Mouse (Mus musculus) brown adipose tissue, adult 24 weeks (tissue): ENCODE results near the gene P2ry2. TPM values are rescaled to one million over a fixed set of nuclear protein-coding genes. Genes with fewer than 3 reads are reported as not detected.

Source experiments
- H3K27ac ChIP-seq: fragments of 200-500 bp; replicated peaks from 2 replicates; pipeline ENCODE4 v1.5.1; 2012; ENCODE audit warnings: low read depth, mild to moderate bottlenecking, low read length
- H3K4me1 ChIP-seq: fragments of 200-500 bp; 2 replicates; pipeline ENCODE4 v1.6.1; 2012; ENCODE audit warnings: low read length, mixed read lengths; ENCODE audit not compliant: control insufficient read depth, insufficient read depth, insufficient read length
- H3K4me3 ChIP-seq: fragments of 200-500 bp; 2 replicates; pipeline ENCODE4 v1.5.1; 2012; ENCODE audit warnings: low read depth, mild to moderate bottlenecking, low read length, moderate library complexity; ENCODE audit not compliant: insufficient read depth
- polyA plus RNA-seq: library from polyadenylated mRNA; stranded (reverse); fragments of >200 nt; gene quantifications from 2 replicates; pipeline ENCODE4 v1.2.4, GENCODE M21; 2012; ENCODE audit not compliant: missing spikeins, insufficient read depth, insufficient read length

Gene P2ry2
- polyA plus RNA-seq, 1 experiment, result 7.1 TPM

- H3K4me1 ChIP-seq, result peaks cover 13% of the 10 kb centered on the region
- H3K4me3 ChIP-seq, result no peak overlapping the region
- H3K27ac ChIP-seq, result no peak overlapping the region
Measured at GRCm38 (mm10) chr7:100979175-100979574, 33.5 kb downstream of the P2ry2 start.

- peaks cover 13% of the 10 kb centered on the region for H3K4me1 ChIP-seq
- no peak overlapping the region for H3K27ac ChIP-seq
- H3K4me3 ChIP-seq, result no peak overlapping the region
Measured at GRCm38 (mm10) chr7:100978171-100978570, 34.5 kb downstream of the P2ry2 start.

GRCm38 (mm10) chr7:100974135-100974903 lies 38.3 kb downstream of the P2ry2 start, which contains the start of gene P2ry6:
Gene P2ry6, minus strand, starts transcription at chr7:100974649.
- no peak within 1 kb of the TSS for H3K27ac ChIP-seq
- H3K4me3 ChIP-seq, result peak within 1 kb of the TSS; percentile 17
- H3K4me1 ChIP-seq, result peaks cover 11% of the 10 kb centered on the region

GRCm38 (mm10) chr7:100972875-100973274 lies 39.8 kb downstream of the P2ry2 start:
- H3K4me1 ChIP-seq, result 0 out of 2 replicates have a peak, but pooled peaks cover 4% of the 10 kb centered on the region
- no peak overlapping the region for H3K4me3 ChIP-seq
- no peak overlapping the region for H3K27ac ChIP-seq

GRCm38 (mm10) chr7:100968874-100969659 lies 43.6 kb downstream of the P2ry2 start:
- Histone ChIP-seq H3K27ac (no peak overlapping the region), H3K4me3 (no peak overlapping the region), H3K4me1 (no peaks in the 10 kb centered on the region)

GRCm38 (mm10) chr7:100968376-100968775 lies 44.3 kb downstream of the P2ry2 start:
- H3K4me3 ChIP-seq, result no peak overlapping the region
- no peak overlapping the region for H3K27ac ChIP-seq
- no peaks in the 10 kb centered on the region for H3K4me1 ChIP-seq

DNA sequence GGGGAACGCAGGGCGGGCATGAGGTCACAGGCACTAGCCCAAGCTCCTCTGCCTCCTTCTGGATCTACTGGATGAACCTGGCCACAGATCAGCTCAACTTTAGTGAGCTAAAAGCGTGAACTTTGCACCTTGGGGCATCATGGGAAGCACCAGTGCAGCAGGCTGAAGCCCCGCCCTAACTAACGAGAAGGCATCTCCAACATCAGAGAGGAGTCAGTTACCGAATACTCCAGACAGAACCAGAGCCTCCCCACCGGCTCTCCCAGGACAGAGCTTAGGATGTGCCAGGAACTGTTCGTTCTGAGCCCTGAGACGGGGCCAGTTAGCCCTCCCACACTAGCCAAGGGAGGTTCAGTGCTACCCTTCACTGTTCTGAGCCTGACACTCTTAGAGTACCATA lies 44.8 kb downstream of the P2ry2 start:
- Histone ChIP-seq H3K4me3 (no peak overlapping the region), H3K4me1 (no peaks in the 10 kb centered on the region), H3K27ac (no peak overlapping the region)

GRCm38 (mm10) chr7:100966014-100966413 lies 46.7 kb downstream of the P2ry2 start:
- H3K4me1 ChIP-seq, result no peaks in the 10 kb centered on the region
- no peak overlapping the region for H3K27ac ChIP-seq
- H3K4me3 ChIP-seq, result no peak overlapping the region

DNA sequence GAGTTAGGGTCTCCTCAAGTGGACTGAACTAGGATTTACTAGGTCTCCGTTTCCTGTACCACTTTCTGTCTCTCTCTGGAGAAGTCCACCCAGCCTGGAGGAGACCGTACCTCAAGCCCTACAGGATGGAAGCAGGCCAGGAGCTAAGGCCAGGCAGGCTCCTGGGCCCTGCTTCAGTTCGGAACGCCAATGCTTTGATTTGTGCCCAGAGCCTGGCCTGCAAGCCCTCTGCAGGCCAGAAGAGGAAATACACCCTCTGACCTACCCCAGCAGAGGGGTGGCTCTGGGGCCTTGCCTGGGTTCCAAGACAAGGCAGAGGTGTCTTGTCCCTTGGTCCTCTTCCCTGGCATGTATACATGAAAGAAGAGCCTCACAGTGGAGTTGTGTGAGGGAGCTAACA lies 47.6 kb downstream of the P2ry2 start:
- Histone ChIP-seq H3K4me1 (no peaks in the 10 kb centered on the region), H3K27ac (0 out of 2 replicates have a peak overlapping the region, but pooled peaks have one; percentile 17), H3K4me3 (no peak overlapping the region)

GRCm38 (mm10) chr7:100964242-100964641 lies 48.4 kb downstream of the P2ry2 start:
- Histone ChIP-seq H3K4me1 (no peaks in the 10 kb centered on the region), H3K27ac (peak overlapping the region; percentile 82), H3K4me3 (peak overlapping the region; percentile 48)

DNA sequence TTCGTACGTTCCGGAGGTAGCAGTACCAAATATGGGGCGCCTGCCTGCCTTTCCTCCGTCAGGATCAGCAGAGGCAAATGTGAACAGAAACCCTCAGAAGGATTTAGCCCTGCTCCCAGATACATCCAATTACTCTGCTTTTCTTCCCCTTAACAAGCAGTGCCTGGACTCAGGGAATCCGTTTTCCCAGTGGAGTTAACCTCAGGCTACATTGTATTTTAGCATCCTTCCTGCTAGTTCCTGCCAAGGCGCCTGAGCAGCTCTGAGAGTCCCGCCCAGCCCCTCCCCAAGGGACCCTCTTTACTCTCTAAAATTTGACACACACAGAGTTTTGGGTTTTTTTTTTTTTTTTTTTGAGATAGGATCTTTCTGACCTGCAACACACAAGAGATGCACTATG lies 49.3 kb downstream of the P2ry2 start:
- Histone ChIP-seq H3K4me3 (peak overlapping the region; percentile 60), H3K27ac (peak overlapping the region; percentile 71), H3K4me1 (no peaks in the 10 kb centered on the region)

DNA sequence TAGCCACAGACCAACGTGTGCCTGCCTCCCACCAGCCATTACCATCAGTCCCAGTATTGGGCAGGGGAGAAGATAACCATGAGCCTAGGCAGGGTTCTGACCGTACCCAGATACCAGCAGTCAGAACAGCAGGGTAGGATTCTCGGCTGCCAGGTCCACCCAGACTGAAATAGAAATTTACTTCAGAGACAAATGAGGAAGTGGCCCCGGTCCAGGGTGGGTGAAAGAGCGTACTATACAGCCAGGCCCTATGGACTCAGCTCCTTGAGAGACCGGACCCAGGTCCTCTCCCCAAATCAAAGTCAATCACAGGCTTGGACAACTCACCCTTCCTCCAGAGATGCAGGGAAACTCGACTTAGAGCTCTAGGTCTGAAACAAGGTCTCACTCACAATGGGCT lies 51.5 kb downstream of the P2ry2 start:
- no peaks in the 10 kb centered on the region for H3K4me1 ChIP-seq
- H3K4me3 ChIP-seq, result peak overlapping the region; percentile 37
- H3K27ac ChIP-seq, result peak overlapping the region; percentile 94

GRCm38 (mm10) chr7:100960462-100960861 lies 52.2 kb downstream of the P2ry2 start:
- H3K27ac ChIP-seq, result peak overlapping the region; percentile 94

DNA sequence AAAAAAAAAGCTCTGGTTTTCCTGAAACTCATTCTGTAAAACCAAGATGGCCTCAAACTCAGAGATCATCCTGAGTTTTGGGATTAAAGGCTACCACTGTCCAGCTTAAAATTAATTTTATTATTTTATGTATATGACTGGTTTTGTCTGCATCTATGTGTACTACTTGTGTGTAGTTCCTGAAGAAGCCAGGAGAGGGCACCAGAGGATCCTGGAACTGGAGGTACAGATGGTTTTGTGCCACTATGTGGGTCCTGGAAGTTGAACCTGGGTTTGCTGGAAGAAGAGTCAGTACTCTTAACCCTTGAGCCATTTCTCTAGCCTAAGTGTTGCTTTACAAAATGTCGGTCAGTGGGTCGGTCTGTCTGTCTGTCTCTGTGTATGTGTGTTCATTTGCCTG lies 54.2 kb downstream of the P2ry2 start:
- Histone ChIP-seq H3K4me3 (no peak overlapping the region), H3K4me1 (no peaks in the 10 kb centered on the region), H3K27ac (no peak overlapping the region)

More at GRCm38 (mm10) chr7:100960462-100960861, 52.2 kb downstream of the P2ry2 start:
- no peaks in the 10 kb centered on the region for H3K4me1 ChIP-seq
- no peak overlapping the region for H3K4me3 ChIP-seq

DNA sequence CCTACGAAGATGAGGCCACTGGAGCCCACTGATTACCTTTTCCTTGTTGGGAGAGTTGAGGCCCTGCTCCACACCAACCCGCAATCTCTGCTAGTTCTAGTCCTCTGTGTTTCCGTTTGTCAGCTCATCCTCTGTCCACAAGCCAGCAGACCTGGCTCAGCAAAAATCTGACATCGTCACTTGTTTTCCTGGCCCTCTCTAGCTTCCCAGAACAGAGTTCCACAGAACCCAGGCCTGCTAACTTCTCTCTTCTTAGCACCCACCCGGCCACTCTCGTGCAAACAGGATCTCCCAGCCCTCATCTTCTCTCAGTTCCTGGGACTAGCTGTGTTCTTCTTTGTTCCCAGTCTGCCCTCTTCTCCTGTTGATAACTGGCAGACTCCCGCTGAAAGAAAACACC lies 60.0 kb downstream of the P2ry2 start:
- H3K4me3 ChIP-seq, result no peak overlapping the region
- H3K27ac ChIP-seq, result peak overlapping the region; percentile 84
- H3K4me1 ChIP-seq, result no peaks in the 10 kb centered on the region
